Mouse (Mus musculus) hindbrain, embryonic 13.5 days (tissue): ENCODE data around the gene Ubtd2. TPM values are rescaled to one million over a fixed set of nuclear protein-coding genes. Genes with fewer than 3 reads are reported as not detected.

Experiments used
- ATAC-seq: fragments of 200-750 bp; cut with Nextera tagmentation; 2 replicates; pipeline ENCODE4 v1.8.0; 2017; ENCODE audit warnings: moderate TSS enrichment; ENCODE audit not compliant: low FRiP score
- H3K27ac ChIP-seq: fragments of 300-500 bp; sonication (generic); 2 replicates; pipeline ENCODE4 v1.5.1; 2015; ENCODE audit warnings: inconsistent platforms, mild to moderate bottlenecking, moderate library complexity
- H3K27me3 ChIP-seq: fragments of 300-500 bp; sonication (generic); 2 replicates; pipeline ENCODE4 v1.6.1; 2015; ENCODE audit warnings: mild to moderate bottlenecking, inconsistent platforms
- H3K36me3 ChIP-seq: fragments of 300-500 bp; sonication (generic); 2 replicates; pipeline ENCODE4 v1.6.1; 2015; ENCODE audit warnings: mild to moderate bottlenecking, inconsistent platforms
- H3K4me1 ChIP-seq: fragments of 300-500 bp; sonication (generic); replicated peaks from 2 replicates; pipeline ENCODE4 v1.6.1; 2015; ENCODE audit warnings: inconsistent platforms
- H3K4me2 ChIP-seq: fragments of 300-500 bp; sonication (generic); 2 replicates; pipeline ENCODE4 v1.6.1; 2015; ENCODE audit warnings: inconsistent platforms, mild to moderate bottlenecking, moderate library complexity
- H3K4me3 ChIP-seq: fragments of 300-500 bp; sonication (generic); 2 replicates; pipeline ENCODE4 v1.5.1; 2015; ENCODE audit warnings: mild to moderate bottlenecking, inconsistent platforms
- H3K9ac ChIP-seq: fragments of 300-500 bp; sonication (generic); 2 replicates; pipeline ENCODE4 v1.6.1; 2015; ENCODE audit warnings: mild to moderate bottlenecking, inconsistent platforms
- H3K9me3 ChIP-seq: fragments of 300-500 bp; sonication (generic); 2 replicates; pipeline ENCODE4 v1.6.1; 2016; ENCODE audit warnings: inconsistent platforms
- WGBS: fragments of 180-500 bp; shearing (Covaris S2); methylation state at CpG from one replicate; pipeline ENCODE4 v1.1.7; 2015; 5-methylcytosine and 5-hydroxymethylcytosine counted together
- polyA plus RNA-seq: library from polyadenylated mRNA; unstranded; fragments of >200 nt; fragmentation: Nextera tagmentation; extraction: Ambion mirVana; gene quantifications from 2 replicates; pipeline ENCODE4 v1.2.1, GENCODE M21; 2015

The Ubtd2 gene
- polyA plus RNA-seq, 1 experiment from 2014 or later, result 52.9 TPM

DNA sequence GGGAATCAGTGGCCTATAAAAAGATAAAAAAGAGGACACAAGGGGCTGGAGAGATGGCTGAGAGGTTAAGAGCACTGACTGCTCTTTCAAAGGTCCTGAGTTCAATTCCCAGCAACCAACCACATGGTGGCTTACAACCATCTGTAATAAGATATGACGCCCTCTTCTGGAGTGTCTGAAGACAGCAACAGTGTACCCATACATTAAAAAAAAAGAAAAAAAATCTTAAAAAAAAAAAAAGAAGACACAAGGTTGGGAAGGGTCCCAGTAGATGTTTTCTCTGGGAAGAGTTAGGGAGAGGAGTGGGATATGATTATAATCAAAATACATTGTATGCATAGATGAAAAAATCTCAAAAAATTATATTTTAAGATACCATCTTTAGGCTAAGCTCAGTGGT lies 10.0 kb upstream of the Ubtd2 start:
- H3K4me2 ChIP-seq, result no peak overlapping the region
- WGBS, result 54% methylated on average over 1 of the region's 1 CpGs
- no peaks in the 10 kb centered on the region for H3K36me3 ChIP-seq
- H3K4me1 ChIP-seq, result no peaks in the 10 kb centered on the region
- no peak overlapping the region for H3K27ac ChIP-seq
- no peaks in the 10 kb centered on the region for H3K9me3 ChIP-seq
- no peak overlapping the region for H3K4me3 ChIP-seq
- no peak for ATAC-seq
- H3K9ac ChIP-seq, result no peak overlapping the region
- H3K27me3 ChIP-seq, result no peaks in the 10 kb centered on the region

DNA sequence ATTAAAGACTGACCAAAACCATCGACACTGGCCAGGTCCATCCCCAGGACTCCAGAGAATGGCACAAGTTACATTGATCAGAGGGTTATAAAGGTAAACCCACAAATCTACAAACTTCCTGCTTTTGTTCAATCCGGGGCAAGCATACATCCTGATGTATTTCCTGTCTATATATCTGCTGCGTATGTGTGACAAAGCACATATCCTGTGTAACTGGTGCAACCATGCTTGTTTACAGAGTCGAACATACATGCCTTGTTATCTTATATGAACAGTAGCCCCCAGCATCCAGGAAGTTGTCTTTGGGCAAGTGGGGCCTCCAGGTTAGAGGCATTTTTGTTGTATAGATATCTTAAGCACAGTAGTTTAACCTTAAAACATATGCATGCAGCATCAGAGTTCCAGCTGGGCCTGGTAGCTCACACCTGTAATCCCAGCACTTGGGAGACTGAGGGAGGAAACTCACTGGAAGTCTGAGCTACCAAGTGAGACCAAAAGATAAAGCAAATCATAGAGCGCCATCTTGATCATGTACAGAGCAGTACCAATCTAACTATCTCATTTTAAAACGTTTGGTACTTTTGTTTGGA lies 9.4 kb upstream of the Ubtd2 start:
- no peak overlapping the region for H3K27ac ChIP-seq
- no peak for ATAC-seq
- WGBS, result 83% methylated on average over 6 of the region's 6 CpGs

GRCm38 (mm10) chr11:32450216-32450615 lies 5.0 kb upstream of the Ubtd2 start:
- Histone ChIP-seq H3K4me1 (0 out of 2 replicates have a peak, but pooled peaks cover 5% of the 10 kb centered on the region), H3K36me3 (no peaks in the 10 kb centered on the region), H3K4me2 (no peak overlapping the region), H3K9me3 (no peaks in the 10 kb centered on the region), H3K27me3 (no peaks in the 10 kb centered on the region), H3K4me3 (no peak overlapping the region), H3K27ac (no peak overlapping the region), H3K9ac (no peak overlapping the region)
- ATAC-seq, result no peak
- 4% methylated on average over 1 of the region's 1 CpGs for WGBS

More for the DNA sequence above, 9.4 kb upstream of the Ubtd2 start:
- Histone ChIP-seq H3K9me3 (no peaks in the 10 kb centered on the region), H3K4me3 (no peak overlapping the region), H3K36me3 (no peaks in the 10 kb centered on the region), H3K9ac (no peak overlapping the region), H3K4me1 (no peaks in the 10 kb centered on the region), H3K27me3 (no peaks in the 10 kb centered on the region), H3K4me2 (no peak overlapping the region)

DNA sequence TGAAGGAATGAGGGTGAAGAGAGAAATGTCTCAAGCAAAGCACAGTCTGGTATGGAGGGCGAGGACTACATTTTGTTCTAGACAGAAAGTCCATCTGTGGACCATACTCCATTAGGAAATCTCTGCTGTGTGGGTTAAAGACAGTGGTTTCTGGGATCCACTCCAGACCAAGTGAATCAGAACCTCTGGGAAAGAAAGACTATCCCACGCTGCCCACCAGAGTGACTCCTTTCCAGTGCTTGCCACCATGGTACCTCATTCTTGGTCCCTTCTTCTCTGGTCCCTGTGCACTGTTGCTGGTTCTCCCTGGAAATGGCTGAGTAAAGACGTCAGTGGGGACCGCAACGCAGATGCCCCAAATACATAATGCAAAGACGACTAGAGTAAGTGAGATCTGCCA lies 3.9 kb upstream of the Ubtd2 start:
- no peaks in the 10 kb centered on the region for H3K36me3 ChIP-seq
- H3K9ac ChIP-seq, result no peak overlapping the region
- H3K27ac ChIP-seq, result no peak overlapping the region
- H3K4me3 ChIP-seq, result no peak overlapping the region
- peaks cover 9% of the 10 kb centered on the region for H3K4me1 ChIP-seq
- H3K4me2 ChIP-seq, result no peak overlapping the region
- H3K27me3 ChIP-seq, result no peaks in the 10 kb centered on the region
- H3K9me3 ChIP-seq, result no peaks in the 10 kb centered on the region
- WGBS, result 94% methylated on average over 6 of the region's 6 CpGs
- no peak for ATAC-seq

GRCm38 (mm10) chr11:32452745-32453144 lies 2.4 kb upstream of the Ubtd2 start:
- Histone ChIP-seq H3K4me1 (peaks cover 18% of the 10 kb centered on the region), H3K9me3 (no peaks in the 10 kb centered on the region), H3K4me3 (no peak overlapping the region), H3K9ac (no peak overlapping the region), H3K4me2 (no peak overlapping the region), H3K36me3 (no peaks in the 10 kb centered on the region), H3K27me3 (no peaks in the 10 kb centered on the region), H3K27ac (no peak overlapping the region)
- ATAC-seq, result no peak
- 91% methylated on average over 4 of the region's 4 CpGs for WGBS

DNA sequence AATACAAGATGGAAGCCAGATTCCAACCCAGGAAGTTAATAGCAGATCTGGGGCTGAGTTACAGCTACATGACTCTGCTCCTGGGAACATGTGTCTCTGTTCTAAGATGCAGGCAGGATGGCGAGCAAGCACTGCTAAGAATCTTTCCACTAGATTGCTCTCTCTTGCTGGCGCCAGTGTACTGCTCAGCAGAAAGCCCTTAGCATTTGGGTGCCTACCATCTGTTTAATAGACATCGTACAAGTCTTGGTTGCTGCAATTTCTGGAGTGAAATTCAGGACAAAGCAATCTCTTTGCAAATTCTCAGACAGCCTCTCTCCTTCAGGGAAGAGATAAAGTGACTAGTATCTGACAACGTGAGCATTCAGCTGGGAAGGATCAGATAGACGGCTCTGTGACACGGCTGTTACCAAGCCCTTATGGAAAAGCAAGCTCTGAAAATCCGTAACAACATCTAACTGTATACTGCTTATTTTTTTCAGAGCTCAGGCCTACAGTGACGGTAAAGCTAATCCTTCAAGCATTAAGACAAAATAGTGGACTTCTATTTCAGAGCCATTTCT lies 1.7 kb upstream of the Ubtd2 start:
- Histone ChIP-seq H3K27ac (peak overlapping the region; percentile 44), H3K9ac (no peak overlapping the region)
- 37% methylated on average over 8 of the region's 8 CpGs for WGBS

GRCm38 (mm10) chr11:32454231-32454799 lies 855 bp upstream of the Ubtd2 start:
- Histone ChIP-seq H3K4me3 (peak overlapping the region; percentile 88), H3K9ac (peak overlapping the region; percentile 95), H3K4me2 (peak overlapping the region; percentile 87), H3K9me3 (no peaks in the 10 kb centered on the region), H3K27ac (peak overlapping the region; percentile 98), H3K27me3 (no peaks in the 10 kb centered on the region), H3K36me3 (no peaks in the 10 kb centered on the region), H3K4me1 (peaks cover 18% of the 10 kb centered on the region)
- ATAC-seq, result peak; percentile 48; the same call in 1 of the 2 replicates
- WGBS, result 1% methylated on average over 19 of the region's 19 CpGs

More for the DNA sequence above, 1.7 kb upstream of the Ubtd2 start:
- Histone ChIP-seq H3K27me3 (no peaks in the 10 kb centered on the region), H3K4me3 (no peak overlapping the region), H3K4me1 (peaks cover 18% of the 10 kb centered on the region), H3K36me3 (no peaks in the 10 kb centered on the region), H3K9me3 (no peaks in the 10 kb centered on the region), H3K4me2 (0 out of 2 replicates have a peak overlapping the region, but pooled peaks have one; percentile 8)
- ATAC-seq, result no peak

DNA sequence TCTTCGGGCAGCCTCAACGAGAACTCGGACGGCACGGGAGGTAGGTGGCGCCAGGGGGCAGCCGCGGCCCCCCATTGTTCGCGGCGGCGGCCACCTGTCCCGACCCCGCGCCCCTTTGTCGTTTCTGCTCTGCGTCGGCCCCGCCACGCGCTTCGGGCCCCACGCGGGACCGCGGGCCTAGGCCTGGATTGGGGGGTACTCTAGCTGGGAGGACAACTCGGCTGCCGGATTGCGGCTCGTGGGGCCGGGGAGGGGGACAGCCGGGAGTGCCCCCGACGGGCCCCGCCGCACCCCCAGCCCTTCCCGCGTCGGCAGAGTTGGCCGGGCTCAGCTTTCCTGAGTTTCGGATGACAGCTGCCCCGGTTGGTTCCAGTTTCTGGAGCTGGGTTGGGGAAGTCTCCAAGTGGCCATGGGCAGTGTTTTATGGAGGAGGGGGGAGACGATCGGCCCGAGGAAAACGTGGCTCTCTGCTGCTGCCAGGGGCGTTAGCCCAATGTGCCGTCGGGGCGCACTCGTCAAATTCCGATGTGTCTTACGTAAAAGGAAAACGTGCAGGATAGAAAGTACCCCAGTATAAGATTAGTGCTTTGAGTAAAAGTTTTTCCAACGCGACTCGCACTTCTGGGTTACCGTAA lies 454 bp downstream of the Ubtd2 start:
- WGBS, result under 1% methylated on average over 41 of the region's 58 CpGs
- H3K4me3 ChIP-seq, result peak overlapping the region; percentile 88
- H3K9ac ChIP-seq, result peak overlapping the region; percentile 95
- no peaks in the 10 kb centered on the region for H3K27me3 ChIP-seq
- peak; percentile 17 for ATAC-seq
- peak overlapping the region; percentile 87 for H3K4me2 ChIP-seq
- peak overlapping the region; percentile 98 for H3K27ac ChIP-seq
- H3K9me3 ChIP-seq, result no peaks in the 10 kb centered on the region
- no peaks in the 10 kb centered on the region for H3K36me3 ChIP-seq
- peaks cover 18% of the 10 kb centered on the region for H3K4me1 ChIP-seq

DNA sequence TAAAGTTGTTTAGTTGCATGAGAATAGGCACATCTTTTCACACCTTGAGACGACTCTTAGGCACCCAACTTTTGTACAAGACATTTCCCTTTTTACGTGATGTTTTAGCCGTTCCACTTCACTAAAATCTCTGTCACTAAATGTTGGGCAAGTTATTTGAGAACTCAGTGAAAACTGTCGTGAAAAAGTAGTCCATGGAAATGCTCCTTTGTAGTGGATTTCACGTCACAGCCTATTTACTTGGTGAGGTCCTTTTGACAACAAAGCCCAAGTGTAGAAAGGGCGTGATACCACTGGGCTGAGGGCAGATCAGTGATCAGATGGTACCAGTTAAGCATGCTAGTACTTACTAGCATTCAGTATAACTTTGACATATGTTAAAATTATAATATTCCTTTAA lies 1.2 kb downstream of the Ubtd2 start:
- no peak overlapping the region for H3K27ac ChIP-seq
- no peaks in the 10 kb centered on the region for H3K9me3 ChIP-seq
- peaks cover 18% of the 10 kb centered on the region for H3K4me1 ChIP-seq
- no peaks in the 10 kb centered on the region for H3K36me3 ChIP-seq
- WGBS, result 10% methylated on average over 6 of the region's 6 CpGs
- peak overlapping the region; percentile 88 for H3K4me3 ChIP-seq
- H3K9ac ChIP-seq, result peak overlapping the region; percentile 95
- ATAC-seq, result no peak
- H3K4me2 ChIP-seq, result peak overlapping the region; percentile 87
- no peaks in the 10 kb centered on the region for H3K27me3 ChIP-seq

DNA sequence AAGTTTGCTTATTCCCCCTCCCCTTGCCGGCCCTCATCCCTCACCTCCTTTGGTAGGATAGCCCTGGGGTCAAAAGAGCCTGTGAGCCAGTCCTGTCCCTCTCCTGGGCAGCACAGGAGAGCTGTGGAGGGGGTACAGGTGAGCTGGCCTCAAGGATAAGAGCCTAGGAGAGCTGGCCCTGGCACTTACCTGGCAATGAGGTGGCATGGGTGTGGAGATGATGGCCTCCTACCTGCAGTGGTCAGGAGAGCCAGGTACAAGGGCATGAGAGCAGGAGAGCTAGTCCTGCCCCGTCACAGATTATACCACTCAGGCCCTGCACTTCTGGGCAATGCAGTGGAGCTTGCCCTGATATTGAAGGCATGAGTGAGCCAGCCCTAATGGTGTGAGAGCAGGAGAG lies 9.1 kb downstream of the Ubtd2 start:
- no peaks in the 10 kb centered on the region for H3K27me3 ChIP-seq

GRCm38 (mm10) chr11:32471925-32472324 lies 16.8 kb downstream of the Ubtd2 start:
- Histone ChIP-seq H3K9me3 (no peaks in the 10 kb centered on the region), H3K36me3 (no peaks in the 10 kb centered on the region), H3K9ac (no peak overlapping the region), H3K27me3 (no peaks in the 10 kb centered on the region), H3K4me1 (0 out of 2 replicates have a peak, but pooled peaks cover 3% of the 10 kb centered on the region), H3K4me2 (no peak overlapping the region), H3K27ac (no peak overlapping the region), H3K4me3 (no peak overlapping the region)
- ATAC-seq, result no peak
- 81% methylated on average over 2 of the region's 2 CpGs for WGBS

More for the DNA sequence above, 9.1 kb downstream of the Ubtd2 start:
- H3K27ac ChIP-seq, result no peak overlapping the region
- peaks cover 11% of the 10 kb centered on the region for H3K4me1 ChIP-seq
- H3K9ac ChIP-seq, result no peak overlapping the region
- 72% methylated on average over 2 of the region's 2 CpGs for WGBS
- H3K9me3 ChIP-seq, result no peaks in the 10 kb centered on the region
- H3K4me2 ChIP-seq, result no peak overlapping the region
- H3K4me3 ChIP-seq, result no peak overlapping the region
- no peak for ATAC-seq
- no peaks in the 10 kb centered on the region for H3K36me3 ChIP-seq

GRCm38 (mm10) chr11:32474725-32475124 lies 19.6 kb downstream of the Ubtd2 start:
- 86% methylated on average over 3 of the region's 3 CpGs for WGBS
- H3K9ac ChIP-seq, result no peak overlapping the region
- H3K36me3 ChIP-seq, result no peaks in the 10 kb centered on the region
- H3K27ac ChIP-seq, result no peak overlapping the region
- 0 out of 2 replicates have a peak, but pooled peaks cover 3% of the 10 kb centered on the region for H3K4me1 ChIP-seq
- no peaks in the 10 kb centered on the region for H3K9me3 ChIP-seq
- ATAC-seq, result no peak
- no peak overlapping the region for H3K4me2 ChIP-seq
- H3K27me3 ChIP-seq, result no peaks in the 10 kb centered on the region
- no peak overlapping the region for H3K4me3 ChIP-seq
